Mouse (Mus musculus) liver, embryonic 11.5 days (tissue): ENCODE measurements at regions not wholly inside any gene's neighbourhood (a gene's known extent, or its start where the extent isn't known, plus 50 kb on each side); places are given as distances from the start of the nearest gene placed in this dataset.

ENCODE experiments used
- ATAC-seq: fragments of 200-750 bp; cut with Nextera tagmentation; replicated peaks from 2 replicates; pipeline ENCODE4 v1.8.0; 2017; ENCODE audit warnings: moderate number of reproducible peaks, mild to moderate bottlenecking, moderate TSS enrichment, moderate library complexity; ENCODE audit not compliant: low FRiP score
- DNase-seq: peaks from one replicate; pipeline ENCODE4 v3.0.0-alpha.2; 2017; ENCODE audit warnings: low spot score
- H3K27ac ChIP-seq: fragments of 300-500 bp; sonication (generic); 2 replicates; pipeline ENCODE4 v1.5.1; 2014; ENCODE audit warnings: mild to moderate bottlenecking, low read depth, low read length, control low read depth
- H3K27me3 ChIP-seq: fragments of 300-500 bp; sonication (generic); replicated peaks from 2 replicates; pipeline ENCODE4 v1.6.1; 2014; ENCODE audit warnings: low read length, mixed read lengths; ENCODE audit not compliant: control insufficient read depth, insufficient read depth
- H3K36me3 ChIP-seq: fragments of 300-500 bp; sonication (generic); 2 replicates; pipeline ENCODE4 v1.6.1; 2014; ENCODE audit warnings: mild to moderate bottlenecking, low read length, moderate library complexity, mixed read lengths; ENCODE audit not compliant: control insufficient read depth, insufficient read depth
- H3K4me1 ChIP-seq: fragments of 300-500 bp; sonication (generic); replicated peaks from 2 replicates; pipeline ENCODE4 v1.6.1; 2014; ENCODE audit warnings: low read length, mixed read lengths; ENCODE audit not compliant: control insufficient read depth, insufficient read depth
- H3K4me2 ChIP-seq: fragments of 300-500 bp; sonication (generic); 2 replicates; pipeline ENCODE4 v1.6.1; 2014; ENCODE audit warnings: mild to moderate bottlenecking, control low read depth, moderate library complexity
- H3K4me3 ChIP-seq: fragments of 300-500 bp; sonication (generic); 2 replicates; pipeline ENCODE4 v1.5.1; 2014; ENCODE audit warnings: low read depth, low read length, control low read depth
- H3K9ac ChIP-seq: fragments of 300-500 bp; sonication (generic); 2 replicates; pipeline ENCODE4 v1.6.1; 2014; ENCODE audit warnings: low read depth, low read length, control low read depth
- H3K9me3 ChIP-seq: fragments of 300-500 bp; sonication (generic); 2 replicates; pipeline ENCODE4 v1.6.1; 2016; ENCODE audit warnings: low read length, inconsistent platforms, mixed read lengths; ENCODE audit not compliant: control insufficient read depth
- WGBS: fragments of 180-500 bp; shearing (Covaris S2); extraction: QIAGEN DNeasy Blood & Tissue Kit; methylation state at CpG from one replicate; pipeline ENCODE4 v1.1.7; 2014; 5-methylcytosine and 5-hydroxymethylcytosine counted together

DNA sequence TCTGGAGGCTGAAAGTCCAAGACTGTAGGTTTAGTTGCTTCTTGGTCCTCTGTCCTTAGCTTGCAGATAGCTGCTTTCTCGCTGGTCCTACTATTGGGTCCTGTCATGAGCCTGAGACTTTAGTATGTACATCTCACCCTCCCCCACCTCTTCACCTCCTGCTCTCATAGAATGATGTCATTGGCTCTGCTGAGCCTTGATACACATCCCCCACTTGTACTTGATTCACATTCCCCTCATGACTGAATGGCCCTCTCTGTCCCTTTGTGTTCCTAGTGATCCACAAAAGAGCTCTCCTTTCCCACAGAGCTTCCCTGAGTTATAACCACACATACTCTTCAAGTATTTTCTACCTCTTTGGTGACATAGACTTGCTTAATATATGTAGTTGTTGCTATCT is 201.5 kb upstream of the Rad23b start:
- H3K27me3 ChIP-seq = no peaks in the 10 kb centered on the region
- H3K4me2 ChIP-seq = no peak overlapping the region
- no peaks in the 10 kb centered on the region for H3K9me3 ChIP-seq
- H3K36me3 ChIP-seq = no peaks in the 10 kb centered on the region
- no peak overlapping the region for H3K4me3 ChIP-seq
- H3K9ac ChIP-seq = no peak overlapping the region
- no peaks in the 10 kb centered on the region for H3K4me1 ChIP-seq
- DNase-seq (no peak), ATAC-seq (no peak)
- WGBS = 81% methylated on average over 1 of the region's 1 CpGs
- H3K27ac ChIP-seq = no peak overlapping the region

DNA sequence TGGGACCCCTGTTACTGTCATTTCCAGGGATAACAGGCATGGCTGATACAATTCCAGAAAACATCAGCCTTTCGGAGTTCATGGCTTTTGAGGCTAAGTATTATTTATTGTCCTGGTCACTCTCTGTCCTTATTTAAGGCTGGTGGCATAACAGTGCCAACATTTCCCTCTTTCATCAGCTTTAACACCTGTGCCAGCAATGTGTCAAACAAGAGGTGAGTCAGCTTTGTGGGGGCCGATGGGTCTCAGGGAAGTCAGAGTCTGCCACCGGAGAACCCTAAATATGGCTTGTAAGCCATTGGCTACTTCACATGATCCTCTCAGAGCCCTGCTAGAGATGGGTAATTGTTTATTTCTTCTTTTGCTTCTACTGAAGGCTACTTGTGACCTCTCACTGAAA is 195.3 kb upstream of the Rad23b start:
- Histone ChIP-seq H3K9me3 (no peaks in the 10 kb centered on the region), H3K9ac (no peak overlapping the region), H3K4me3 (no peak overlapping the region), H3K27ac (no peak overlapping the region), H3K27me3 (no peaks in the 10 kb centered on the region), H3K4me1 (no peaks in the 10 kb centered on the region), H3K4me2 (no peak overlapping the region), H3K36me3 (no peaks in the 10 kb centered on the region)
- ATAC-seq (no peak), DNase-seq (no peak)
- 79% methylated on average over 3 of the region's 3 CpGs for WGBS

DNA sequence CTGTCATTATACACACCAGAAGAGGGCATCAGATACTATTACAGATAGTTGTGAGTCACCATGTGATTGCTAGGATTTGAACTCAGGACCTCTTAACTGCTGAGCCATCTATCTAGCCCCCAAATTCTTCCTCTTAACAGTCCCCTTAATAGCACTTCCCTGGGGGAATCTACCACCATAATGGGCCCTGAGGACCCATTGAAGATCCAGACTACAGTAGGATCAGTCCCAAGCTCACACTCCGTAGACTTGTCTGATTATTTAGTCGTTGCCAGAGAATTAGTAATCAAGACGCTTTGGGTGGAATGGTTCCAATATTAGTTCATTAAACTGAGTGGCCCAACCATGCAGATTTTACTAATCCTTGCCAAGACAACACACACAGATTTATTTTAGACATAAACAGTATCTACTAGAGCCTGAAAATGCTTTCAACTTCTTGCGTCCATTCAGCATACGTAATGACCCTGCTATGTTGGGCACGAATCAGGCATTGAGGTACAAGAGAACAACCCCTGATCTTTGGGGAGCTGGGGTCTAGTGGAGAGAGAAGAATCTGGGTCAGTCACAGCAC is 191.6 kb upstream of the Rad23b start:
- Histone ChIP-seq H3K4me3 (no peak overlapping the region), H3K4me2 (no peak overlapping the region), H3K9ac (no peak overlapping the region), H3K27ac (no peak overlapping the region), H3K27me3 (no peaks in the 10 kb centered on the region), H3K9me3 (no peaks in the 10 kb centered on the region), H3K4me1 (no peaks in the 10 kb centered on the region), H3K36me3 (no peaks in the 10 kb centered on the region)
- DNase-seq (no peak), ATAC-seq (no peak)
- WGBS = 88% methylated on average over 6 of the region's 6 CpGs

DNA sequence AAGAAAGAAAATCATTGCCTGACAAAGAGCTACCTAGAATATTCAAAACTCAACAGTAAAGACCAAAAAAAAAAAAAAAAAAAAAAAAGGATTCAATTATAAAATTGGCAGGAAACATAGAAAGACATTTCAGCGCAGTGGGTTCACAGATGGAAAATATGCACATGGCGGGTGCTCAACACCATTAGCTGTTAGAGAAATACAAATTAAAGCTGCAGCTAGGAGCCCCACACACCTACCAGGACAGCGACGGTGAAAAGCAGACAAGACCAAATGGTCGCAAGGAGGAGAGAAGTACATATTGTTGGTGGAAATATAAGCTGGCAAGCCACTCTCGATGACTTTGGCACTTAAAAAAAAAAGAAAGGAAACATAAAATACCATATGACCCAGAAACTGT is 183.6 kb upstream of the Rad23b start:
- ATAC-seq (no peak), DNase-seq (no peak)
- no peak overlapping the region for H3K27ac ChIP-seq
- H3K4me1 ChIP-seq = no peaks in the 10 kb centered on the region; the same call in 1 of the 2 replicates
- no peak overlapping the region for H3K9ac ChIP-seq
- no peak overlapping the region for H3K4me2 ChIP-seq
- H3K27me3 ChIP-seq = no peaks in the 10 kb centered on the region
- no peaks in the 10 kb centered on the region for H3K9me3 ChIP-seq
- H3K36me3 ChIP-seq = no peaks in the 10 kb centered on the region
- 85% methylated on average over 6 of the region's 6 CpGs for WGBS
- H3K4me3 ChIP-seq = no peak overlapping the region

DNA sequence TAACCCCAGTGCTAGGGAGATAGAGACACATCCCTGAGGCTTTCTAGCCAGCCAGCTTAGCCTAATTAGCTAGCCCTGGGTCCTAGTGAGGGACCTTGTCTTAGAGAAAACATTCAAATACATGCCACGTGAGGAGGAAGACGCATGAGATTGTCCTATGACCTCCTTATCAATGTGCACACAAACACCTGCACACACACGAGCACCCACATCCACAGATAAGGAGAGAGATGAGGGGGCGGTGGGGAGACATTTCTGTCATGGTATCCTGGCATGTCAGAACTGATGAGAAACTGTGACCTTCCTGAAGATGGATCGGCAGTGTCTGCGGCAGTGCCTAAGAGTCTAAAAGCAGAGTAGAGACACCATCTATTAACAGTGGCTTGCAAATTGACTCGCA is 180.8 kb upstream of the Rad23b start:
- no peaks in the 10 kb centered on the region; the same call in 1 of the 2 replicates for H3K4me1 ChIP-seq
- 42% methylated on average over 7 of the region's 7 CpGs for WGBS
- H3K9ac ChIP-seq = no peak overlapping the region
- H3K36me3 ChIP-seq = no peaks in the 10 kb centered on the region
- no peak overlapping the region for H3K27ac ChIP-seq
- H3K27me3 ChIP-seq = no peaks in the 10 kb centered on the region
- no peak overlapping the region for H3K4me3 ChIP-seq
- ATAC-seq = no peak
- H3K9me3 ChIP-seq = no peaks in the 10 kb centered on the region
- DNase-seq = no peak
- H3K4me2 ChIP-seq = no peak overlapping the region

DNA sequence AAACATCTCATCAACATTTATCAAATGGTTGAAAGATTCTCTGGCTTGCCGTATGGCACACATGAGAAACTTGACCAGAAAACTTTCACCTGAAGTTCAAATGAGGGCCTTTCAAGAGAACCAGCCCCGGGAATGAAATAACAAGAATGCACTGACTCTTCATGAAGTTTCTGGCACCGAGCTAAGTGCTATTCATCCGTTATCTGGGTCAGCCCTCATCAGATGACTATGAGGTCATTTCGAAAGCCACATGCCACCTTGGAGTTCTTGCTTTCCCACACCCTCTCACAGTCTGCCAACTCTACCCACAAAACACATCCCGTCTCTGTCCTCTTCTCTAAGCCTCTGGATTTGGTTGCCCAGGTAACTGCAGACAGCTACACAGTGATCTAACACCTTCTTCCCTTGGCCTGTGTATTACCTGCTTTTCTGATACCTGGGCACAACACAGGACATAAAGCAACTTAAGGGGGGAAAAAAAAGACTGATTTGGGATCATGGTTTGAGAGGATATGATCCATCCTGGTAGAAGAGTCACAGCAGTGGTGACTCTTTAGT is 177.4 kb upstream of the Rad23b start:
- H3K9ac ChIP-seq = no peak overlapping the region
- H3K36me3 ChIP-seq = no peaks in the 10 kb centered on the region
- DNase-seq = no peak
- WGBS = 74% methylated on average over 6 of the region's 6 CpGs
- no peak overlapping the region for H3K27ac ChIP-seq
- no peak overlapping the region for H3K4me3 ChIP-seq
- H3K4me1 ChIP-seq = no peaks in the 10 kb centered on the region; the same call in 1 of the 2 replicates
- H3K27me3 ChIP-seq = no peaks in the 10 kb centered on the region
- no peak overlapping the region for H3K4me2 ChIP-seq
- no peaks in the 10 kb centered on the region for H3K9me3 ChIP-seq
- no peak for ATAC-seq

DNA sequence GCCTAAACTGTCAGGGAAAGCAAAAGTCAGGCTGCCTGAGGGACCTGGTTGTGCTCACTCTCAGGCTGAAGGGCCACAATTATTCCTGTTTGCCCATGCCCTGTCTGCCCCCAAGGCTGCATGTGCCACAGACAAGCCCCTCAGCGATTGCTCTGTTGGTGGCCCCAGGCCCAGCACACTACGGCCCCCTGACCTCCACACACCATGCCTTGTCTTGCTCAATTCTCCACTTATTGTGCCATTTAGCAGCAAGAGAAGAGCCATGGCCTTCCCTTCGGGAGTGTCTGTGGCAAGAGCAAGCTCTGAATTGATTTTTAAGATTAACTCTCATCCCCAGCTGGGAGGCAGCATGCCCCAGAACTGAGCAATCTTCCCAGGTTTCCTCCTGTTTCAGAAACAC is 173.8 kb upstream of the Rad23b start:
- Histone ChIP-seq H3K4me2 (no peak overlapping the region), H3K36me3 (no peaks in the 10 kb centered on the region), H3K27ac (no peak overlapping the region), H3K9me3 (no peaks in the 10 kb centered on the region), H3K9ac (no peak overlapping the region), H3K27me3 (no peaks in the 10 kb centered on the region), H3K4me3 (no peak overlapping the region), H3K4me1 (no peaks in the 10 kb centered on the region; the same call in 1 of the 2 replicates)
- 70% methylated on average over 3 of the region's 3 CpGs for WGBS
- ATAC-seq (no peak), DNase-seq (no peak)

DNA sequence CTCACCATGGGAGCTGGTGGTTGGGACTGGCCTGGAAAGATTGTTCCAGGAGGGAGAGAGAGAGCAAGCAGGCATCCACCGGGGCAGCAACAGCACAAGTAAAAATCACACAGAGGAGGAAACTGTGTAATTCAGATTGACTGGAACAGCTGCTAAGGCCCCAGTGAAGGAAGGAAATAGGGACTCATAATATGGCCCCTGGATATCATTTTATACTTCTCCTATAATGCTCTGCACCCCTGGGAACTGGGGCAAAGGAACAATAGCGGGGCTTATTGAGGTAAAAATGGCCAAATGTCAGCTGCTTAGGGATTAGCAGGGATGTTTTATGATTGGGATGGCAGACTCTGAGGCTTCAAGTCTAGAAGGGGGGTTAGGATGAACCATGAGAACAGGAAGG is 170.4 kb upstream of the Rad23b start:
- Histone ChIP-seq H3K4me1 (no peaks in the 10 kb centered on the region), H3K4me2 (no peak overlapping the region), H3K9ac (no peak overlapping the region), H3K4me3 (no peak overlapping the region), H3K27ac (no peak overlapping the region), H3K9me3 (no peaks in the 10 kb centered on the region), H3K27me3 (no peaks in the 10 kb centered on the region), H3K36me3 (no peaks in the 10 kb centered on the region)
- ATAC-seq (no peak), DNase-seq (no peak)
- 73% methylated on average over 2 of the region's 2 CpGs for WGBS

DNA sequence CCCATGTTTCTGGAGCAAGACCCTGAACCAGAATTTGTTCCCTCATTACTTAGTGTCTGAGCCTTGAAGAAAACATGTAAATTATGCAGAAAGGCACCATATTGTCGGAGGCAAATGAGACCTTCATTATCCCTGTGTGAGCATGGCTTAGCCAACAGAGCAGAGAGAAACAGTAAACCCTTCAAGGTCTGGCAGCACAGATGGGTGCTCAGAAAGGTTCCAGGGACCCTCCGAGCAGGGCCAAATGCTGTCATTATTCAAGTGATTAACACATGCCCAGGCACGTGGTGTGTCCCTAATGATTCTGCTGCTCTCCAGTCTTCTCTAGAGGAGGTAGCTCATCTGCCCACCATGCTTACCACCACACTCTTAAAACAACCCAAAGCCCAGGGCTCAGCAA is 166.3 kb upstream of the Rad23b start:
- 62% methylated on average over 3 of the region's 3 CpGs for WGBS
- Histone ChIP-seq H3K9me3 (no peaks in the 10 kb centered on the region), H3K9ac (no peak overlapping the region), H3K27ac (no peak overlapping the region), H3K4me1 (no peaks in the 10 kb centered on the region), H3K4me3 (no peak overlapping the region), H3K27me3 (no peaks in the 10 kb centered on the region), H3K36me3 (no peaks in the 10 kb centered on the region), H3K4me2 (no peak overlapping the region)
- ATAC-seq = no peak
- DNase-seq = no peak
